ENCODE assay signal across 16 mouse cellular contexts in genomic region chr13:95956327-95956781, GRCm38 (mm10).
DNase-seq lines count a peak whose midpoint lies in the region; TF ChIP-seq lines count a peak whose summit lies in the region.
"Had no signal": no experiment of that assay in that cellular context is flagged by ENCODE, and none has a peak within 500 bp of the region (broad histone marks: within the 10 kb centered on the region; RNA-seq: fewer than 3 reads in every experiment).

No protein-coding gene starts in this region.

- no peak for TF ChIP-seq POLR2A in MEL (IDR thresholded peaks at IDR 0.05; ENCODE audit: control insufficient read depth in 1 of 2, insufficient read depth in 1 of 2, low read depth in 1 of 2, low read length in 2 of 2, poor library complexity in 1 of 2)
- TF ChIP-seq POLR2A in heart, adult 2 months (IDR thresholded peaks at IDR 0.05; ENCODE audit: insufficient read depth, low read depth, low read length), result no peak

- TF ChIP-seq CTCF in MEL (IDR thresholded peaks at IDR 0.05 in 2 of 3, conservative IDR thresholded peaks at IDR 0.05 in 1 of 3; ENCODE audit: control insufficient read depth in 1 of 3, insufficient read depth in 1 of 3, low read depth in 2 of 3, low read length in 3 of 3, poor library complexity in 1 of 3, severe bottlenecking in 1 of 3), result no peak
- TF ChIP-seq CTCF in heart, adult 2 months (IDR thresholded peaks at IDR 0.05), result no peak

- H3K36me3 ChIP-seq in MEL (ENCODE audit: control insufficient read depth in 1 of 2, insufficient read depth in 2 of 2, low read length in 2 of 2) (peaks cover 0 to 27% of the 10 kb centered on the region in 2 experiments; a peak in 2 of 4 replicates), macrophage (ENCODE audit: inconsistent target) (no peaks in the 10 kb centered on the region)
- H3K36me3 ChIP-seq in heart, adult 2 months (ENCODE audit: control insufficient read depth, insufficient read depth, low read length), result no peaks in the 10 kb centered on the region
- H3K36me3 ChIP-seq: hindbrain, embryonic 12.5 days; neural tube, embryonic 12.5 days; stomach, embryonic 15.5 days had no signal

- intact Hi-C loops in heart, adult 2 months (cut with DNase I), result no loop called here

- H3K4me3 ChIP-seq in MEL (ENCODE audit: control insufficient read depth in 1 of 2, insufficient read depth in 1 of 2, low read depth in 2 of 2, low read length in 2 of 2) (no peak overlapping the region; a peak in 1 of 4 replicates), macrophage (ENCODE audit: inconsistent target) (no peak overlapping the region)
- H3K4me3 ChIP-seq in heart, adult 2 months, result no peak overlapping the region
- H3K4me3 ChIP-seq: hindbrain, embryonic 12.5 days; neural tube, embryonic 12.5 days; stomach, embryonic 15.5 days had no signal

- no peaks in the 10 kb centered on the region for H3K9me3 ChIP-seq in MEL (replicated peaks; ENCODE audit: insufficient read depth, low read length)
- H3K9me3 ChIP-seq: hindbrain, embryonic 12.5 days; megakaryocyte, embryonic 14.5 days; neural tube, embryonic 12.5 days; stomach, embryonic 15.5 days had no signal

- DNase-seq in CD4-positive helper T cell, adult 2 months (ENCODE audit: low read depth, low spot score), result peak; percentile 87
- DNase-seq in MEL (ENCODE audit: low read depth, low spot score), result peak; percentile 50
- DNase-seq in thymus, postnatal 10 days (ENCODE audit: low spot score in 2 of 2), result peak; percentile 49 to 54
- DNase-seq in adrenal gland, postnatal 14 days, result no peak
- DNase-seq in heart, adult 2 months, result no peak
- DNase-seq in kidney, adult 18-20 months, result no peak
- no peak for DNase-seq in layer of hippocampus, adult 18-20 months (ENCODE audit: low spot score in 2 of 2)
- DNase-seq: cerebellum, adult 11 months; cerebellum, postnatal 36 days; midbrain, embryonic 14.5 days; retina, postnatal 1 day had no signal

- no peak for TF ChIP-seq EP300 in MEL (IDR thresholded peaks at IDR 0.05; ENCODE audit: low read depth in 1 of 2, low read length in 2 of 2)
- TF ChIP-seq EP300 in heart, adult 2 months (IDR thresholded peaks at IDR 0.05; ENCODE audit: insufficient read depth, low read depth, low read length), result no peak

- 0 out of 2 replicates have a peak overlapping the region, but pooled peaks have one; percentile 12 for H3K9ac ChIP-seq in MEL (ENCODE audit: control insufficient read depth, low read depth, low read length, poor library complexity, severe bottlenecking)
- H3K9ac ChIP-seq in heart, adult 2 months (ENCODE audit: low read depth, low read length), result no peak overlapping the region
- H3K9ac ChIP-seq: hindbrain, embryonic 12.5 days; neural tube, embryonic 12.5 days; stomach, embryonic 15.5 days had no signal

- no peaks in the 10 kb centered on the region for H3K27me3 ChIP-seq in MEL (ENCODE audit: control insufficient read depth in 1 of 2, insufficient read depth in 2 of 2, low read length in 2 of 2)
- H3K27me3 ChIP-seq in heart, adult 2 months (ENCODE audit: control insufficient read depth, insufficient read depth, low read length), result no peaks in the 10 kb centered on the region; the same call in 1 of the 2 replicates
- H3K27me3 ChIP-seq: hindbrain, embryonic 12.5 days; neural tube, embryonic 12.5 days; stomach, embryonic 15.5 days had no signal

- WGBS in macrophage (ENCODE audit: missing documents), result 86% methylated on average over 2 of the region's 2 CpGs
- 90% methylated on average over 2 of the region's 2 CpGs for WGBS in heart, adult 2 months

- peaks cover 12 to 36% of the 10 kb centered on the region in 2 experiments for H3K4me1 ChIP-seq in MEL (ENCODE audit: control insufficient read depth in 1 of 2, insufficient read depth in 2 of 2, low read length in 2 of 2)
- H3K4me1 ChIP-seq in heart, adult 2 months (ENCODE audit: control insufficient read depth, insufficient read depth, low read length), result peaks cover 2% of the 10 kb centered on the region

- peak overlapping the region; percentile 45 for H3K27ac ChIP-seq in MEL (ENCODE audit: control insufficient read depth, low read depth, low read length)
- H3K27ac ChIP-seq in macrophage, result peak overlapping the region; percentile 59; the same call in 1 of the 2 replicates
- H3K27ac ChIP-seq in heart, adult 2 months, result no peak overlapping the region
- H3K27ac ChIP-seq: hindbrain, embryonic 12.5 days; neural tube, embryonic 12.5 days; stomach, embryonic 15.5 days had no signal

- TF ChIP-seq RAD21 in MEL (IDR thresholded peaks at IDR 0.05; ENCODE audit: low read depth, low read length), result no peak

- no peaks in the 10 kb centered on the region for H3K79me2 ChIP-seq in MEL (ENCODE audit: control insufficient read depth, insufficient read depth, low read length, poor library complexity)
- H3K79me2 ChIP-seq in macrophage (ENCODE audit: inconsistent target), result no peaks in the 10 kb centered on the region
- no peaks in the 10 kb centered on the region for H3K79me2 ChIP-seq in heart, adult 2 months (replicated peaks; ENCODE audit: control insufficient read depth, insufficient read depth, low read length)

TF ChIP-seq in MEL, 35 proteins besides CTCF, POLR2A, EP300 and RAD21:
- TF ChIP-seq TCF12 (IDR thresholded peaks at IDR 0.05; ENCODE audit: low read depth, low read length), result 0 out of 2 replicates have a peak, but pooled peaks have one; percentile 3
- TF ChIP-seq RCOR1 (IDR thresholded peaks at IDR 0.05; ENCODE audit: low read depth, low read length), result peak; percentile 32; the same call in 1 of the 2 replicates
- no peak for TF ChIP-seq ZMIZ1 (IDR thresholded peaks at IDR 0.05; ENCODE audit: low read depth, low read length)
- peak; percentile 53; the same call in 1 of the 2 replicates for TF ChIP-seq SIN3A (IDR thresholded peaks at IDR 0.05; ENCODE audit: low read length)

Comparison
In these comparisons a context has a peak if more than half of its experiments do, and no peak if none do; other contexts are left out.
1. DNase-seq: peak in CD4-positive helper T cell, adult 2 months (single experiment), MEL (single experiment) and thymus, postnatal 10 days (2 of 2); none in adrenal gland, postnatal 14 days (single experiment), heart, adult 2 months (0 of 2), kidney, adult 18-20 months (single experiment) and layer of hippocampus, adult 18-20 months (0 of 2).